Mouse (Mus musculus) CH12.LX (cell line): Measurements from ENCODE around the gene Gpr152. TPM values are rescaled to one million over a fixed set of nuclear protein-coding genes. Genes with fewer than 3 reads are reported as not detected.

ENCODE experiments used
- DNase-seq: peaks from one replicate; pipeline ENCODE4 v3.0.0-alpha.2; 2013; ENCODE audit errors: extremely low read depth
- H3K27ac ChIP-seq: 2 replicates; pipeline ENCODE4 v1.5.1; 2012; ENCODE audit warnings: low read depth, mild to moderate bottlenecking, control low read depth, moderate library complexity; ENCODE audit not compliant: insufficient read depth
- H3K27me3 ChIP-seq: replicated peaks from 2 replicates; pipeline ENCODE3; 2012; ENCODE audit warnings: inconsistent platforms
- H3K36me3 ChIP-seq, 2 experiments: replicated peaks in 1 of 2; 2 replicates each; pipeline versions ENCODE3 to v1.6.1; 2012; ENCODE audit warnings: inconsistent platforms in 1 of 2, low read length in 1 of 2, mild to moderate bottlenecking in 1 of 2, mixed read lengths in 1 of 2, moderate library complexity in 1 of 2; ENCODE audit not compliant: control insufficient read depth in 1 of 2, insufficient read depth in 1 of 2
- H3K4me1 ChIP-seq, 2 experiments: 2 replicates each; pipeline ENCODE4 v1.6.1; 2012; ENCODE audit warnings: inconsistent platforms in 1 of 2, moderate library complexity in 1 of 2; ENCODE audit not compliant: insufficient read depth in 2 of 2, control insufficient read depth in 1 of 2
- H3K4me2 ChIP-seq: 2 replicates; pipeline ENCODE4 v1.6.1; 2012; ENCODE audit warnings: low read depth, mild to moderate bottlenecking, control low read depth; ENCODE audit not compliant: poor library complexity, insufficient read depth, severe bottlenecking
- H3K4me3 ChIP-seq, 3 experiments: fragments of 150-350 bp in 1 of 3; sonication (generic) in 1 of 3; replicated peaks in 1 of 3; 2 replicates each; pipeline versions ENCODE3 to v1.5.1; 2011 to 2012; ENCODE audit warnings: low read depth in 2 of 3, low read length in 2 of 3, mild to moderate bottlenecking in 2 of 3, moderate library complexity in 2 of 3, control low read depth in 1 of 3, improper control_type of control experiment in 1 of 3, inconsistent platforms in 1 of 3, mixed read lengths in 1 of 3; ENCODE audit not compliant: poor library complexity in 1 of 3
- H3K79me2 ChIP-seq: replicated peaks from 2 replicates; pipeline ENCODE4 v1.6.1; 2012; ENCODE audit warnings: mild to moderate bottlenecking, moderate library complexity; ENCODE audit not compliant: control insufficient read depth, poor library complexity, insufficient read depth, severe bottlenecking; ENCODE audit errors: extremely low read depth
- H3K9ac ChIP-seq: 2 replicates; pipeline ENCODE4 v1.6.1; 2012; ENCODE audit warnings: low read depth, mild to moderate bottlenecking, control low read depth, moderate library complexity; ENCODE audit not compliant: insufficient read depth
- H3K9me3 ChIP-seq: replicated peaks from 2 replicates; pipeline ENCODE3; 2012; ENCODE audit warnings: low read length, inconsistent platforms, mixed read lengths
- BHLHE40 ChIP-seq: IDR thresholded peaks from 2 replicates; pipeline ENCODE4 v1.6.1; 2011; ENCODE audit warnings: mild to moderate bottlenecking, low read depth, low read length, improper control_type of control experiment
- CHD1 ChIP-seq: IDR thresholded peaks from 2 replicates; pipeline ENCODE4 v1.6.1; 2012; ENCODE audit warnings: low read depth, low read length, improper control_type of control experiment, inconsistent platforms
- CTCF ChIP-seq, 2 experiments: IDR thresholded peaks in 1 of 2; conservative IDR thresholded peaks in 1 of 2; 2 replicates each; pipeline ENCODE4 v1.5.1; 2011 to 2012; ENCODE audit warnings: low read depth in 2 of 2, low read length in 2 of 2, improper control_type of control experiment in 1 of 2, inconsistent platforms in 1 of 2, mild to moderate bottlenecking in 1 of 2, moderate library complexity in 1 of 2
- ELF1 ChIP-seq: IDR thresholded peaks from 2 replicates; pipeline ENCODE4 v1.6.1; 2014; ENCODE audit warnings: low read depth, mild to moderate bottlenecking, inconsistent platforms, low read length, improper control_type of control experiment
- JUND ChIP-seq: conservative IDR thresholded peaks from 2 replicates; pipeline ENCODE4 v1.6.1; 2011; ENCODE audit warnings: low read depth, low read length, improper control_type of control experiment
- MAX ChIP-seq: IDR thresholded peaks from 2 replicates; pipeline ENCODE4 v1.6.1; 2011; ENCODE audit warnings: low read length, improper control_type of control experiment
- MAZ ChIP-seq: IDR thresholded peaks from 2 replicates; pipeline ENCODE4 v1.6.1; 2012; ENCODE audit warnings: low read depth, mild to moderate bottlenecking, inconsistent platforms, low read length, improper control_type of control experiment, moderate library complexity
- MEF2A ChIP-seq: IDR thresholded peaks from 2 replicates; pipeline ENCODE4 v1.6.1; 2014; ENCODE audit warnings: low read depth, mild to moderate bottlenecking, inconsistent platforms, low read length, improper control_type of control experiment, borderline replicate concordance
- MYC ChIP-seq: IDR thresholded peaks from 2 replicates; pipeline ENCODE4 v1.6.1; 2011; ENCODE audit warnings: low read depth, mild to moderate bottlenecking, improper control_type of control experiment, low read length
- NELFE ChIP-seq: IDR thresholded peaks from 2 replicates; pipeline ENCODE4 v1.6.1; 2011; ENCODE audit warnings: low read depth, low read length, improper control_type of control experiment
- PAX5 ChIP-seq: IDR thresholded peaks from 2 replicates; pipeline ENCODE4 v1.6.1; 2012; ENCODE audit warnings: low read length, inconsistent platforms, mixed read lengths
- POLR2AphosphoS2 ChIP-seq: IDR thresholded peaks from 2 replicates; pipeline ENCODE4 v1.6.1; 2011; ENCODE audit warnings: low read depth, low read length, improper control_type of control experiment
- RCOR1 ChIP-seq: conservative IDR thresholded peaks from 2 replicates; pipeline ENCODE4 v1.6.1; 2012; ENCODE audit warnings: low read depth, mild to moderate bottlenecking, inconsistent platforms, low read length, improper control_type of control experiment
- SIN3A ChIP-seq: IDR thresholded peaks from 2 replicates; pipeline ENCODE4 v1.6.1; 2012; ENCODE audit warnings: low read length, improper control_type of control experiment, inconsistent platforms
- SMC3 ChIP-seq: IDR thresholded peaks from 2 replicates; pipeline ENCODE4 v1.6.1; 2011; ENCODE audit warnings: low read depth, low read length, improper control_type of control experiment
- TBP ChIP-seq: conservative IDR thresholded peaks from 2 replicates; pipeline ENCODE4 v1.6.1; 2011; ENCODE audit warnings: low read depth, low read length, improper control_type of control experiment
- TCF12 ChIP-seq: IDR thresholded peaks from 2 replicates; pipeline ENCODE4 v1.6.1; 2014; ENCODE audit warnings: low read depth, mild to moderate bottlenecking, inconsistent platforms, low read length, improper control_type of control experiment
- UBTF ChIP-seq: IDR thresholded peaks from 2 replicates; pipeline ENCODE4 v1.6.1; 2012; ENCODE audit warnings: low read depth, mild to moderate bottlenecking, inconsistent platforms, low read length, improper control_type of control experiment, moderate library complexity
- USF2 ChIP-seq: conservative IDR thresholded peaks from 2 replicates; pipeline ENCODE4 v1.6.1; 2011; ENCODE audit warnings: low read depth, low read length, improper control_type of control experiment
- ZC3H11A ChIP-seq: IDR thresholded peaks from 2 replicates; pipeline ENCODE4 v1.6.1; 2012; ENCODE audit warnings: low read depth, mild to moderate bottlenecking, inconsistent platforms, low read length, improper control_type of control experiment
- ZMIZ1 ChIP-seq: IDR thresholded peaks from 2 replicates; pipeline ENCODE4 v1.6.1; 2012; ENCODE audit warnings: low read depth, mild to moderate bottlenecking, inconsistent platforms, low read length, improper control_type of control experiment
- dilution Hi-C: fragments of 300-500 bp; cut with MboI; formaldehyde crosslinking; loops from 2 replicates; pipeline ENCODE4 v1.14.3; 2020; ENCODE audit warnings: low sequenced_read_pairs; ENCODE audit not compliant: extremely low pct_unique_long_range_greater_than_20kb, extremely low pct_ligation_motif_present
- in situ Hi-C: fragments of 300-500 bp; cut with MboI; formaldehyde crosslinking; loops from 3 replicates; pipeline ENCODE4 v1.14.3; 2019; ENCODE audit warnings: low sequenced_read_pairs, low pct_ligation_motif_present, low pct_unique_long_range_greater_than_20kb, mixed read lengths
- polyA plus RNA-seq: library from polyadenylated mRNA; unstranded; fragments of >175 nt; gene quantifications from 2 replicates; pipeline ENCODE4 v1.2.1, GENCODE M21; 2012; ENCODE audit warnings: low read depth; ENCODE audit not compliant: insufficient read length
- total RNA-seq, 2 experiments: library from RNA; depleted of rRNA; stranded (reverse); fragments of 300-350 nt in 1 of 2; fragments of >200 nt in 1 of 2; gene quantifications; 2 replicates each; pipeline ENCODE4 v1.2.3; 2012 to 2014

Gene Gpr152
- total and polyA plus RNA-seq, 3 experiments: 0.05 to 0.71 (median 0.17) TPM

DNA sequence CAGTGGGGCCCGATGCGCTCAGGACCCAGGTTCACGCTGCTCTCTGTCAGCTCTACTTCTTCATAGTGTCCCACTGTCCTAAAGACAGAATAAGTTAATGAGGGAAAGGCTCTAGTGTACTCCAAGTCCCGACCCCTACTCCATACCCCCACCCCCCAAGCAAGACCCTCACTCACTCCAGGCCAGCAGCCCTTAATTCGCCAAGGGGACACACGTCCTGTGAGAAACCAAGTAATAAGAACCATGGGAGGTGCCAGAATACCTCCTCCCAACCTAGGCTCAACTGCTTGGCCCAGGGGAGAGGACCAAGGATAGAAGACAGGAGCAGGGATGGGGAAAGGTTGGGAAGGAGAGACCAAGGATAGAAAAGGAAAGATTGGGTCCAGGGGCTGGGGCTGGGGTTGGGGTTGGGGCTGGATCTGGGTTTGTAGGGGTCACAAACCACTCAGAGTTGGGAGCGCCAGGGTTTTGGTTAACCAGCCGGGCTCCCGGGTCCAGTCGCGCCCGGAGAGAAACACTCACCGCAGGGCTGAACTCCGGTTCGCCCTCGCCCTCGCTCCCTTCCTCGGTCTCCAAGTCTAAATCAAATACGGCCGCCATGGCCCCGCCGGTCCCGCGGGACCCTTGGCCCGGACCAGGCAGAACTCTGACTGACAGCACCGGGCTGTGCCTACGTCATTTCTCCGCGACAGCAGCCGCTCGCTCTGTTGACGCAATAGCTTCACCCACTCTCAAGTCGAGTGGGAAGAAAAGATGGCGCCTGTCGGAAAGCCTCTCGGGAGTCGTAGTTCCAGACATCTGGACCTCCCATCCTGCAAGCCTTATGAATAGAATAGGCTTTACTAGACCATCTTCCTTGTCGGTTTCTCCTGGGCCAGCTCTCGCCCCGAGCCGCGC is 23.3 kb downstream of the Gpr152 start, which contains the start of gene Rps6kb2 (continued):
- peak; percentile 94 for TF ChIP-seq SIN3A
- TF ChIP-seq MAZ: peak; percentile 68; the same call in 1 of the 2 replicates
- TF ChIP-seq SMC3: no peak
- TF ChIP-seq ELF1: peak; percentile 70
- peak; percentile 60; the same call in 1 of the 2 replicates for TF ChIP-seq TBP
- no peak for TF ChIP-seq ZC3H11A
- TF ChIP-seq CTCF (conservative IDR thresholded peaks at IDR 0.05 in 1 of 2, IDR thresholded peaks at IDR 0.05 in 1 of 2; ENCODE audit: low read depth in 2 of 2, low read length in 2 of 2): no peak
- TF ChIP-seq CHD1: no peak
- peak; percentile 79 for TF ChIP-seq TCF12

DNA sequence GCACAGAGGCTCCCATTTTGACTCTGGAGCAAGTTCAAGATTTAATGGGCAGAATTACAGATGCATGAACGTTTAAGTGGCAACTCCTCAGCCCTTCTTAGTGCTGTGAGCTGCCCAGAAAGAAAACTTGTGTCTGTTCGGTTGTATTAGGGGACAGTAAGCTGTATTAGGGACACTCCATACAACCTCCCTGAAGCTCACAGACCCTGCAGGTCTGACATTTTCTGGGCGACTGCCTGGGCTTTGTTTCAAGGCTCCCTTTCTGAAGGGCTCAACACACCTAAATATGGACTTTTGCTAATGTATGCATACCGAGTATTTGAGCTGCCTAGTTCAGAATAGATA is 23.9 kb downstream of the Gpr152 start:
- no peak for DNase-seq
- Histone ChIP-seq H3K27ac (no peak overlapping the region), H3K36me3 (peaks cover 27 to 51% of the 10 kb centered on the region in 2 experiments), H3K4me2 (peak overlapping the region; percentile 60), H3K4me3 (peak overlapping the region; percentile 56 to 71 (median 67)), H3K4me1 (peaks cover 9 to 36% of the 10 kb centered on the region in 2 experiments), H3K9ac (peak overlapping the region; percentile 72), H3K9me3 (peaks cover 2% of the 10 kb centered on the region), H3K79me2 (peaks cover 10% of the 10 kb centered on the region), H3K27me3 (no peaks in the 10 kb centered on the region)
- dilution Hi-C loops: no loop called here
- 0 out of 2 replicates have a peak, but pooled peaks have one; percentile 9 for TF ChIP-seq NELFE
- TF ChIP-seq BHLHE40: no peak
- 0 out of 2 replicates have a peak, but pooled peaks have one; percentile 12 for TF ChIP-seq ZMIZ1
- in situ Hi-C loops: no loop called here

DNA sequence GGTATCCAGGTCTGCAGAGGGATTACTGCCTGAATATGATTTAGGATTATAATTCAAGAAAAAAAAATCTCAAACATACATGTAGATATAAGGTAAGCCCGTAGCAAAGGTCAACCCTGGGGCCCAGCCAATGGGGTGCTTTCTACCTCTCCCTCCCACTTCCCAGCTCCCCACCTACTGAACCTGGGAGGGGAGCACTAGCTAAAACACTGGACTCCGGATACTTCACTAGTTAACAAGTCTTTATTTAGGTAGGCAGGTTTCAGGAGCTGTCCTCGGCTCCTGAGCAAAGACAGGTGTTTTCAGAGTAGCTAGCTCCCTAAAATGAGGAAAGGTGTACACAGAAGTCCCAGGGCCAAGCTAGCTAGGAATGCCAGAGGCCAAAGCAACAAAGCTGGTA is 24.5 kb downstream of the Gpr152 start:
- in situ Hi-C loops: no loop called here
- dilution Hi-C loops: no loop called here

More for the DNA sequence above, 24.5 kb downstream of the Gpr152 start:
- Histone ChIP-seq H3K4me3 (no peak overlapping the region), H3K4me2 (peak overlapping the region; percentile 60; the same call in 1 of the 2 replicates), H3K79me2 (peaks cover 10% of the 10 kb centered on the region), H3K27ac (no peak overlapping the region), H3K4me1 (peaks cover 9 to 36% of the 10 kb centered on the region in 2 experiments), H3K9ac (no peak overlapping the region; the same call in 1 of the 2 replicates), H3K36me3 (peaks cover 22 to 45% of the 10 kb centered on the region in 2 experiments), H3K27me3 (no peaks in the 10 kb centered on the region), H3K9me3 (peaks cover 2% of the 10 kb centered on the region)
- no peak for DNase-seq
- TF ChIP-seq PAX5 (no peak), UBTF (no peak), TBP (no peak), MEF2A (no peak), MAX (no peak), NELFE (no peak), RCOR1 (no peak), JUND (no peak), MYC (no peak), POLR2AphosphoS2 (no peak), USF2 (no peak), CHD1 (no peak), ZMIZ1 (no peak)
